Mouse (Mus musculus) adrenal gland, adult 8-10 months (tissue): Measurements from ENCODE around the gene Ranbp3l. TPM values are rescaled to one million over a fixed set of nuclear protein-coding genes. Genes with fewer than 3 reads are reported as not detected.

Source experiments
- DNase-seq: peaks from one replicate; pipeline ENCODE4 v3.0.0; 2022
- total RNA-seq, 4 experiments: library from RNA; stranded (reverse); gene quantifications; 2 replicates each; pipeline ENCODE4 v1.2.4; 2022

Ranbp3l gene
- total RNA-seq, 4 experiments from 2014 or later = not detected

- no peak for DNase-seq
These were observed 132.8 kb downstream of the Ranbp3l start for GRCm38 (mm10) chr15:9100446-9101077.

GRCm38 (mm10) chr15:9106303-9107074, 138.7 kb downstream of the Ranbp3l start:
- no peak for DNase-seq

- no peak for DNase-seq
These were observed 143.0 kb downstream of the Ranbp3l start for GRCm38 (mm10) chr15:9110526-9111347.

GRCm38 (mm10) chr15:9111648-9112047, 143.9 kb downstream of the Ranbp3l start:
- DNase-seq = no peak

GRCm38 (mm10) chr15:9113556-9113955, 145.8 kb downstream of the Ranbp3l start:
- DNase-seq = no peak

GRCm38 (mm10) chr15:9114131-9114530, 146.4 kb downstream of the Ranbp3l start:
- DNase-seq = no peak

GRCm38 (mm10) chr15:9114599-9114998, 146.8 kb downstream of the Ranbp3l start:
- DNase-seq = no peak

Other genes with a start within 250 kb of the Ranbp3l start
- gene Nadk2, start 103.3 kb downstream of the Ranbp3l start, total RNA-seq = 10 to 100 TPM; 66.3 to 80.1 (median 74.6) TPM
- gene Lmbrd2, start 172.6 kb downstream of the Ranbp3l start, total RNA-seq = 10 to 100 TPM; 26.3 to 35.9 (median 34.2) TPM
- 1 to 10 TPM; 3.1 to 4.3 (median 3.6) TPM for gene Skp2, start 187.5 kb downstream of the Ranbp3l start, total RNA-seq